Mouse (Mus musculus) liver (tissue): ENCODE data around the gene Gm21258.
"Not testable (repeated sequence)": the region's sequence is repeated elsewhere in the genome, so short reads cannot be mapped to it uniquely, and the experiment has no call there.

Experiments used
- DNase-seq: peaks from one replicate; pipeline ENCODE4 v3.0.0-alpha.2; 2020; ENCODE audit warnings: mixed read lengths

Gm21258 gene

DNA sequence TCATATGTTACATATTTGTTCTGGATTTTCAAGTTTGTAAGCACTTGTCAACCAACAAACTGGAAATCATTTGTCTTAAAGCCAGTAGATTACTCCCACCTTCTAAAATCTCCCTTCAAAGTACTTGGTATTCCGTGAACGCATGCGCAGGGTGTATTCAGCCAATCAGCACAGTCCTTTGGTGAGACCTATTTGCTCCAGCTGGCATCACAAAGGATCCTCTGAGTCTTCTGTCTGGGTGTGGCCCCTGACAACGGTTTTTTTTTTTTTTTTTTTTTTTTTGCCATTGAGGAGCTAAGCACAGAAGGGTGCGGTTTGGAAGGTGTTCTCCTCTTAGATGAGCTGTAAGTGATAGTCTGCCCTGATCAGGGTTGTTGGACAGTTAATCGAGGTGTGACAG, at the start of gene Gm21258:
Gm21258 (plus strand) TSS at position 301 of the 400 bp plus-strand sequence.
- not testable (repeated sequence) for DNase-seq
